Mouse (Mus musculus) CH12.LX (cell line): ENCODE measurements around the gene Bbs1.

Source experiments
- CTCF ChIP-seq, 2 experiments: IDR thresholded peaks in 1 of 2; conservative IDR thresholded peaks in 1 of 2; 2 replicates each; pipeline ENCODE4 v1.5.1; 2011 to 2012; ENCODE audit warnings: low read depth in 2 of 2, low read length in 2 of 2, improper control_type of control experiment in 1 of 2, inconsistent platforms in 1 of 2, mild to moderate bottlenecking in 1 of 2, moderate library complexity in 1 of 2
- E2F4 ChIP-seq: IDR thresholded peaks from 2 replicates; pipeline ENCODE4 v1.6.1; 2011; ENCODE audit warnings: low read depth, low read length, improper control_type of control experiment; ENCODE audit not compliant: insufficient replicate concordance
- GABPA ChIP-seq: IDR thresholded peaks from 2 replicates; pipeline ENCODE4 v1.6.1; 2012; ENCODE audit warnings: low read depth, low read length, improper control_type of control experiment, inconsistent platforms; ENCODE audit not compliant: insufficient replicate concordance
- HCFC1 ChIP-seq: IDR thresholded peaks from 2 replicates; pipeline ENCODE4 v1.6.1; 2012; ENCODE audit warnings: low read depth, mild to moderate bottlenecking, inconsistent platforms, low read length, improper control_type of control experiment
- JUN ChIP-seq: IDR thresholded peaks from 2 replicates; pipeline ENCODE4 v1.6.1; 2011; ENCODE audit warnings: low read depth, mild to moderate bottlenecking, low read length, improper control_type of control experiment, moderate library complexity; ENCODE audit not compliant: insufficient read depth
- KAT2A ChIP-seq: IDR thresholded peaks from 2 replicates; pipeline ENCODE4 v1.6.1; 2012; ENCODE audit warnings: low read length, improper control_type of control experiment, inconsistent platforms; ENCODE audit not compliant: insufficient replicate concordance
- MEF2A ChIP-seq: IDR thresholded peaks from 2 replicates; pipeline ENCODE4 v1.6.1; 2014; ENCODE audit warnings: low read depth, mild to moderate bottlenecking, inconsistent platforms, low read length, improper control_type of control experiment, borderline replicate concordance
- POLR2A ChIP-seq: IDR thresholded peaks from 2 replicates; pipeline ENCODE4 v1.6.1; 2011; ENCODE audit warnings: low read depth, mild to moderate bottlenecking, improper control_type of control experiment, low read length
- RAD21 ChIP-seq: IDR thresholded peaks from 2 replicates; pipeline ENCODE4 v1.6.1; 2011; ENCODE audit warnings: low read depth, mild to moderate bottlenecking, low read length, improper control_type of control experiment, moderate library complexity
- UBTF ChIP-seq: IDR thresholded peaks from 2 replicates; pipeline ENCODE4 v1.6.1; 2012; ENCODE audit warnings: low read depth, mild to moderate bottlenecking, inconsistent platforms, low read length, improper control_type of control experiment, moderate library complexity
- ZNF384 ChIP-seq: IDR thresholded peaks from 2 replicates; pipeline ENCODE4 v1.6.1; 2012; ENCODE audit warnings: low read depth, low read length, improper control_type of control experiment, inconsistent platforms

GRCm38 (mm10) chr19:4909376-4909775 lies 2.9 kb upstream of the Bbs1 start:
- no peak for TF ChIP-seq CTCF (conservative IDR thresholded peaks at IDR 0.05 in 1 of 2, IDR thresholded peaks at IDR 0.05 in 1 of 2; ENCODE audit: low read depth in 2 of 2, low read length in 2 of 2)
- TF ChIP-seq POLR2A: no peak
- TF ChIP-seq HCFC1: no peak
- no peak for TF ChIP-seq ZNF384
- TF ChIP-seq JUN: no peak
- TF ChIP-seq UBTF: no peak
- no peak for TF ChIP-seq RAD21
- no peak for TF ChIP-seq MEF2A
- TF ChIP-seq KAT2A: no peak
- TF ChIP-seq E2F4: no peak
- no peak for TF ChIP-seq GABPA
